Mouse (Mus musculus) frontal cortex, postnatal 10 days (tissue): ENCODE measurements around the gene Med13l.

Experiments
- DNase-seq, 2 experiments: peaks; one replicate each; pipeline ENCODE4 v3.0.0; 2022; ENCODE audit warnings: low spot score in 2 of 2, mixed read lengths in 1 of 2

The Med13l gene

DNA sequence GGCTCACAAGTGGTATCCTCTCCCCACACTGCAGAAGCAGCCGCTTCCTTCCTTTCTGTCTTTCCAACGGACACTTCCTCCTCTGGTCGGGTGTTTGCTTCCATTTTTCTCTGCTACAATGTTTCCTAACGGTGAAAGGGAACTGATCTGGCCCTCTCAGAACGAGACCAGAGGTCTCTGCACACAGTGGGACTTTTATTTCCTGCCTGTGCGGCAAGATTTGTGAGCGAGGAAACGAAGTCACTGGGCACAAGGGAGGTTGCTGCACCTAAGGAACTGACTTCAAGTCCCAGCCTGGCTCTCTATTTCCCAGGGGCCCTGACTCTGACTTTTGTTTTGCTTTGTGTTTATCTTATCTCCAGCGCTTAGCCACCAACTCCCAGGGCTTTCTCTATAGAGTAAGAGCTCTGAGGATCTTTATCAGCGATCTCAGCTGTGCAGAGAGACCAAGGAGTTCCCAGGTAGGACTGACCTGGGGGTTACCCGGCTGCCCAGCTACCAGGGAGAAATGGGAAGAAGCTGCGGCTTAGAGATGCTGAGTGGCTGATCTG, 4.0 kb upstream of the Med13l start:
- no peak for DNase-seq

DNA sequence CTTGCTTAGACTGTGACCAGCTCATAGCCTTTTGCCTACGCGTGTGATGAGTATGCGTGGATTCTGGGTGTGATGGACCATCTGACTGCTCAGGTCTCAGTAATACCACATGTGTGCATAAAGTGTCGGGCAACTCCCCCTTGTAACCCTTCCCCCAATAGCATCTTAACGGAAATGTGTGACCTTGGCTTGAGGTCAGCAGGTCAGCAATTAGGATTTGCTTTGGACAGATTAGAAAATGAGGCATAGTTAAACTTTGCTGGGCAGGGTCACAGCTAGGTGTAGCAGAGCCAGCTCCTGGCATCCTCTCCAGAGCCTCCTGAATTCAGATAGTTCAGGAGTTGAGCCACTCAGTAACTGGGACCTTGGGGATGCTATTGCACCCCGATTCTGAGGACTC, 1.6 kb upstream of the Med13l start:
- no peak for DNase-seq

DNA sequence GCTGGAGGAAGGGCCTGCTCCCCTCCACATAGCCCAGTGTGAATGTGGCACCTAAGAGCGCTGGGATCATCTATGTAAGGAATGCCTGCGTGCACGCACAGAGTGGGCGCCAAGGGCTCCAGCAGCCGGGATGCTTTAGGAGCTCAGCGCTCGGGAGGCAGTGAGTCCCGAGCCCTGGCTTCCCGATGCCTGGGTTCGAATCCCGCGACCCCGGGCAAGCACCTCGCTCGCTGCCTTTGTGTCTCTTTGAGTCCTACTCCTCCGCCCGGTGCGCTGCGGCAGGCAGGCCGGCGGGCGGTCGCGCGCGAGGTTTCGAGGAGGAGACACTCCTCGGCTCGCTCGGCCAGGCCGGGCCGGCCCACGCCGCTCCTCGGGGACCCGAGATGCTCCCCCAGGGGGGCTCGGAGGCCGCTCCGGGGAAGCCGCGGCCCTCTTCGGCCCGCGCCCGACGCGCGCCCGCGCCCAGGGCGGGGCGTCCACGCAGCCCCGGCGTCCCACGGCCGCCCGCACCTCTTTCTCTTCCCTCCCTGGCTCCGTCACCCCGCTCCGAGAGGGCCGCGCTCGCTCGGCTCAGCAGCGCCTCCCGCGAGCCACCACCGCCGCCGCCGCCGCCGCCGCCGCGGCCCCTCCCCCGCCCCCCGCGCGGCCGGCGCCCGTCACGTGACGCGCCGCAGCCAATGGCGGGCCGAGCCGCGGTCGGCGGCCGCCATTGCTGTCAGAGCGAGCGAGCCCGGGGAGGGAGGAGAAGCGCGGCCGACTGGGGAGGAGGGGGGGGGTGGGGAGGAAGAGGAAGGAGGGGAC, 695 bp upstream of the Med13l start:
- peak; percentile 65 to 79 for DNase-seq

DNA sequence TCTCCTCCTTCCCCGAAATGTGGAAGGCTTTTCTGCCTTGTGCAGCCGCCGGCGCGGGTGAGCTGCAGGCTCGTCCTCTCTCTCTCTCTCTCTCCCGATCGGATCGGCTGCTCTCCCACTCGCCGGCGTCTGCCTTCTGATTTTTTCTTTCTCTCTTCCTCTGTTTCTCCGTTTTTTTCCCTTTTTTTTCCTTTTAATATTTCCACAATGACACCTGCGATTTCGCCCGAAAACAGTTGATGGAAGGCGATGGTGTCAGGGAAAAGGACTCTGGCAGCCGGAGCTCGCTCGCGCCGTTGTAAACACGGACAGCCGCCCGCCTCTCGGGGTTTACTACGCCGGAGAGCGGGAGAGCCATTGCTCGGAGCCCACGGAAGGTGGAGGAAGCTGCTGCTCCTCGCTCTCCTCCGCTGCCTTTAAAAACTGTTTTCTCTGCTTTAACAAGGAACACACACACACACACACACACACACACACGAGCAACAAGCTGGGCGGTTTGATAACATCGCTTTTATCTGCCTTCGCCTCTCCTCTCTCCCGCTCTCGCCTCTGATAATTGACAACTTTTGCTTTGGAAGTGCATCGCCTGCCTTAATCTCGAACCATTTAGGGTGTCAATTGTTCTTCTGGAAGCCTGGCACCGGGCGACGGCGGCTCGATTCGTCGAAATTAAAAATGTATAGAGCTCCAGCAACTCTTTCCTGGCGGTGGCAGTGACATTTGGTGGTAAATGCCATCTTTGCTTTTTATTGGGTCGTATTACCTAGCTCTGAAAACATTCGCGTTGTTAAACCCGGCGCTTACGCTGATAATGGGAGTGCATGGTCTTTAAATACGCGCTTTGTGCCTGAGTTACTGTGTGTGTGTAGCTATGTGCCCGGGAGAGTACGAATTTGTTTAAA, 858 bp downstream of the Med13l start:
- no peak for DNase-seq

DNA sequence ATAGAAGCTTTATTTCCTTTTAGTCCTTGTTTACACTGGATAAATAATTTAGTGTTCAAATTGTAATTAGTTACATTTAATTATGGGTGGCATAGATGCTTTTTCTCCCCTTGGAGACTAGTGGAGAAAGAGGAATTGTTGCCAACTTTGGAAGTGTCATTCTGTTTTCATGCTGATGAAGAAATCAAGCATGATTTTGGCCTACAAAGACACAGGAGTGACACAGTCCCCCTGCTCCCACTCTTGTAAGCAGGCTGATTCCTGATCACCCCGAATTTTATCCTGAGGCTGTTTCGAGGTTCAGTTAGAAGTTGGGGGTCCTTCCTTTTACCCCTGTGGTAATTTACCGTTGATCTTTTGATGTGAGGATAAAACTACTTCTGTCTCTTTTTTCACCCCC, 1.7 kb downstream of the Med13l start:
- DNase-seq: no peak

DNA sequence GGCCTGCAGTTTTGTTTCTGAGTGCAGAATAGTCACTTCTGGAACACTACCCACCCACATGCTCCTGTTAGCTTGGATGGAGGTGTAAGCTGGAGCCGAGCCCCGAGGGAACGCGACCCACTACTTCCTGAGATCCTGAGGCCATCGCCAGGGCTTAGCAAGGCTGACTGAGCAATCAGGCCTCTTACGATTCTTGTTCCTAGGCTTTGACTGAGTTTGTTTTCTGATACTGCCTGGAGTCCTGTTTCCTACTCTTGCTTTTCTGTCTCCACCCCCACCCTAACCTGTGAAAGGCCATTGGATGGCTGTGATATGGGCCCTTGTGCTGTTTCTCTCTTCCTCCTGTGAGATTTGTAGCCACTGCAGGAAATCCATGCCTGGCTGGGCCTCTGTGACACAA, 3.1 kb downstream of the Med13l start:
- no peak for DNase-seq

DNA sequence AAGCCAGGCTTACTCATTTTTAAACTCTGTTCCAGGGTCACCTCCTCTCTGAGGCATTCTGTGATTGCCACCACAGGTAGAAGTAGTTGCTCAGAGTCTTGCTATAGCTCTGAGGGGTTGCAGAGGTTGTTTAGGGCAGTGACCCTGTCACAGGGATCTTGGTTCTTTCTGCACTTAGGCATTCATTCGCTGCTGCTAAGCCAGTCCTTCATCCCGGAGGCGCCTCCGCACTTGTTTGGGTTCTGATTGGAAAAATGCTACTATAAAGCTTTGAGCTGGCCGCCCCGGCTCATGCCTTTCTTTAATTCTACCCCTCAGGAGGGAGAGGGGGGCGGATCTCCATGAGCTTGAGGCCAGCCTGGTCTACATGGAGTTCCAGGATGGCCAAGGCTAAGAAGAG, 6.9 kb downstream of the Med13l start:
- DNase-seq: no peak

DNA sequence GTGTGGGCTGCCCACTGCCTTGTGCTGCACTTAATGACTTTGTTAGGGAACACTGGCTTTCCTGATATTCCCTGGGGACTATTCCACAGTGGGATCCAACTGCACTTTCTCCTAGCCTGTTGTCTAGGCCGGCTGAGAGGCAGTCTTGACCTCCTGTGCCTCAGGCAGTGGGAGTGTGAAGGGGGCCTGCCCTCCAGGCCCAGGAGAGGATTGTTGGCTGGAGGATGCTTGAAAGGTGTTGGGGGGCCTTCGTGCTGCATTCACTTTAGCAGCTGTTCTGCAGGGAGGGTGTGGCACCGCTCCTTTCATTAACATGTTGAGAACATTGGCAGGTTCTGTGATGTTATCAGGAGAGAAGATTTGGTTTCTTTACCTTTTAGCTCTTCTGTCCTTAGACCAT, 8.5 kb downstream of the Med13l start:
- DNase-seq: no peak

DNA sequence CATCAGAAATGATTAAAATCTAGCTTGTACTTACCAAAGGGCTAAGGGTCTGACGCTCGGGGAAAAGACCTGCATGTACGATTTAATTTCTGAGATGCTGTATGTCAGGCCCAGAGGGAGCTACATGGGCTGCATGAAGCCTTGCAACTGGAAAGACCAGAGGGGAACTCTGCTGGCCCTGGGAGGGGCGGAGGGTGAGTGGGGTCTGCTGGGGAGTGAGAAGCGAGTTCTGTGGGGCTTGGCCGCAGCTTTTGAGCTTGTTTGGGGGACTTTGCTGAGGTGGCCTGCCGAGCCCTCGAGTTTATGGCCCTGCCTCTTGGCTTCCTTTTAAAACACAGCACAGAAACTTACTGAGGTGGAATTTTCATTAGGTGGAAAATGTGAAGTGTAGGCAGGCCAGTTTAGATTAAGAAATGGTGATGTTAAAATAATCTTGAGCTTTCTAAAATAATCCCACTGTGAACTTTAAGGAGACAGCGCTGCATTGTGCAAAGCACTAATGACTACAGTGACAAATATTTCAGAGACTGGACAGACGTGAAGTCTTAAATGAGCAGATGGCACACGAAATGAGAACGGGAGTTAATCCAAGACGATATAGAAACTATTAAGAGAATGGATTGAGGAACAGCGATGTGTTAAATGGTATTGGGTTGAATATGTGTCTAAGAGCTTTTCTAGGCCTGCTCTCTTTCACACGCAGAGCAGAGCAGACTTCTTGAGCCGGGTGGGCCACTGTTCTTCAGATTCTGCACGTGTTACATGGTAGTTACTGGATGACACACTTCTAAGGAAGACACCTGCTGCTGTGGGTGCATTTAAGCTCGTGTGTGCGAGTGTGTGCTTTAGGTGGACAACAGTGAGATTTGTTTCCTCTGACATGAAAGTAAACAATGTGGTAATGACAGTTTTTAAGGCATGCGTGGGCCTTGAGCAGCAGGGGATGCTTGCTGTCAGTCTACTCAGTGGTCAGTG, 9.4 kb downstream of the Med13l start:
- no peak for DNase-seq

DNA sequence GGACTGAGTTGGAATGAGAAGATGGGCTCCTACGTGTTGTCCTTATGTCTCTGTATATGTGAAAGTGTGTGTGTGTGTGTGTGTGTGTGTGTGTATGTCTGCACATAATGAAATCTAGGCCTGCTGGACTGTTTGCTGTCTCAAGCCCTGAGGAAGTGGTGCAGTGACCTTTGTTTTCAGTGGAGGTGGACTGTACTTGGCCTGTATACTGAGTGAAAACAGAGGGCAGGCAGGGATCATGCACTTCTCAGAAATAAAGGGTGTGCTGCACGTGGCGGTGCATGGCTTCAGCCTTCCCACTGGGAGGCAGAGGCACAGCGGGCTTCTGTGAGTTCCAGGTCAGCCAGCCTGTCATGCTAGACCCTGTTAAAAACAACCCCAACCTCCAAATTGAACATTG, 11.0 kb downstream of the Med13l start:
- no peak for DNase-seq

DNA sequence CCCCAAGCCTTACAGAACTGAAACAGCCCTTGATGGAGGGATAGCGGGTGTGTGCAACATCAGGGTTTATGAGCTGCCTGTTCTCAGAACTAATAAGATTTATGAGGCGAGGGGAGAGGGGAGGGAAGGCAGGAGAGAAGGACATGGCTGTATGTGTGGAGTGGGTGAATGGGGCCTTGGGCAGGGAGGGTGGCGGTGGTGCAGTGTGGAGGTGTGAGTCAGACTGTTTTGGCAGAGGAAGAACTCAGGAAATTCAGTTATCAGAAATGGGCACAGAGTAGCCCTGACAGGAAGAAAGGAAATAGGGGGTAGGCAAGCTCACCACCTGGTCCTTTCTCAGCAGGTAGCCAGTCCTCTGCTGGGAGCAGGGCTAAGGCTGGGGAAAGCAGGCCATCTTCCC, 13.8 kb downstream of the Med13l start:
- no peak for DNase-seq

DNA sequence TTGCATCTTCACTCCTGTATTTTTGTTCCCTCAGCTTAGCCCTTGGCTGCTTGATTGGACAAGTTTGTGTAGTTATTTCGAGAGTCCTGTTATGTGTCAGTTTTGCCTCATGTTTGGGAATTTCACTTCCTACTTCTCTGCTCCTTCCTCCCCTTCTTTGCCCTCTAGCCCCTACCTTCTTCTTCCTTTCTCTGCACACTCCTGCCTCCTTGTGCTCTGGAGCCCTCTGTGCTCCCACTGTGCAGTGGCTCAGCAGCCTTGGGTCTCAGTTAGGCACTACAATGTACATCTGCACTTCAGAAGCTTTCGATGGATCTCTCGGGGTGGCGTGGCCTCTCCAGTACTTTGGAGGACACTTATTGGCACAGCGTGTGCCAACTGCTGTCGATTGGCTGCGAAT, 14.5 kb downstream of the Med13l start:
- no peak for DNase-seq

DNA sequence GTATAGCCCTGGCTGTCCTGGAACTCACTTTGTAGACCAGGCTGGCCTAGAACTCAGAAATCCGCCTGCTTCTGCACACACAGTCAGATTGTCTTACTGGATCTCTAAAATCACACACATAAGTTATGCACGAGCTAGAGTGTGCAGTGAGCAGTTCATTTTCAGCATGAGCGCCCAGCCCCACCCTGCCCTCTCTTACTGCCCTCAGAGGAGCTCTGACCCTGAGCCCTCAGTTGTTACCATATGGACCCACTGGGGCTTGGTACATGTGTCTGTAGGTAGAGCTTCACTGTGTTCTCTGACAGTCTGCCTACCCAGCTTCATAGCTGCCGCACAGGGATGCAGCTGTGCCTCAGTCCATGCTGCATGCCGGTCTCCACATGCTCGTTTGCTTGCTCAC, 15.4 kb downstream of the Med13l start:
- DNase-seq: no peak

DNA sequence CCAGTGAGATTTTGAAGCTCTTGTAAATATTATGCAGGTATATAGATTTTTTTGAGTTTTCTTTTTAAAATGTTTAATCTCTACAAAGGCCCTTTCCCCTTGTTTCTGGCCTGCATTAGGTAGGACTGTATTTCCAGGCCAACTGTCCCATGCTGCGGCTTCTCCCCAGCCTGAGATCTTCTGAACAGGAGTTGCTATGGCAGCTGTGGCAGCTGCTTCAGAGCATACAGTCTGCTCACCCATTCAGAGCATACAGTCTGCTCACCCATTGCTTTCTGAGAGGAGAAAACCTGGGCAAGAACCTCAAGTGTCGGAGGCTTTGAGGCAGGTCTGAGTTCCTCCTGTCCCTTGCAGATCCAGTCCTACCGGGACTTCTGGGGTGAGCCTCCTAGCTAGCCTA, 16.3 kb downstream of the Med13l start:
- no peak for DNase-seq

DNA sequence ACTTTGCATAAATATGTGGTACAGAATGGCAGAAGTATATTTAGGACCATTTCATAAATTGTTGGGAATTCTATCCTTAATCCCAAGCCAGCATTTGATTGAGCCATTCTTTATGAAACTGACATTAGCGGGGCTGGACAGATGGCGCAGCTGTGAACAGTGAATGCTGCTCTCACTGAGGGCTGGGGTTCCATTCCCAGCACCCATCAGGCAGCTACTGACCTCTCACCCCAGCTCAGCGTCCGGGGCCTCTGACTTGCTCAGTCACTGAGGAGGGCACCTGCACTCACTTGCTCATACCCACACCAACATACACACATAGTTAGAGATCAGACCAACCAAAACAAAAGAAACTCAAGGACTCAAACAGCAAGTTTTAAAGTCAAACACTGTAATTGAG, 24.9 kb downstream of the Med13l start:
- DNase-seq: no peak

DNA sequence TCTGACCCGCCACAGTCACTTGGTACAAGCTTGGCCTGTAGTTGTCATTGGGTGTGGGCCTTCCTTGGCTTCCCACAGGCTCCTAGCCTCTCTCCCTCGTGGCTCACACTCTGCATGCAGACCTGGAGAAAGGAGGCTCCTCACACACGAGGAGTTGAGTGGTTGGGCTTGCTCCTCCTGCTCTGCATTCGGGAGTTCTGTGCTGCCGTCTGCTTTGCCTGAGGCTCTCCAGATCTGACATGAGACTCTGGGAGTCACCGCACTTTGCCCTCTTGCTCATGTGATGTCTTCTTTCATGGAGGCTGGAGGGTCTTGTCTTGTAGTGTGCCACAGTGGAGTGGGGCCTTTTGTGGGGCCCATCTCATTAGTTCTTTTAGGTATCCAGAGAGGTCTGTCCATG, 26.1 kb downstream of the Med13l start:
- DNase-seq: no peak

DNA sequence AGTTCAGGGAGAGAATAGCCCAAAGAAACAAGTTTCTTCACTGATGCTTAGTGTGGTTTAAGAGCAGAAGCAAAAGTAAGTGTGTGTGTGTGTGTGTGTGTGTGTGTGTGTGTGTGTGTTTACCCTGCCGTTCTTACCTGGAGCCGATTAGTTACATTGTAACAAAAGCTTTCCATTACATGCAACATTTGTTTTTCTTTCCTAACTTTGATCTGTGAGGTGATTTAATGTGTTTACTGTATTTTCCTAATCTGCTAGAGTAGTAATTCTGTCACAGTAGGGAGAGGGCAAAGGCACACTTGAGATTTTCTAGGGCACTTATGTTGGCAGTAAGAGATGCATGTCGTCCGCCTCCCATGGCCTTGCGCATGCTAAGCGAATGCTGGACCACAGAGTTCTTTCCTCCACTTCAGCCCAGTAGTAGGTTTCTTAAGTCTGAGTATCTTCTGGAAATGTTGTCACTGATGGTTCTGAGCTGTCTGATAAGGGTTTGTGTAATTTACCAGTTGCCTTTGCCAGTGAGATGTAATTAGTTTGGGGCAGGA, 28.0 kb downstream of the Med13l start:
- DNase-seq: no peak

DNA sequence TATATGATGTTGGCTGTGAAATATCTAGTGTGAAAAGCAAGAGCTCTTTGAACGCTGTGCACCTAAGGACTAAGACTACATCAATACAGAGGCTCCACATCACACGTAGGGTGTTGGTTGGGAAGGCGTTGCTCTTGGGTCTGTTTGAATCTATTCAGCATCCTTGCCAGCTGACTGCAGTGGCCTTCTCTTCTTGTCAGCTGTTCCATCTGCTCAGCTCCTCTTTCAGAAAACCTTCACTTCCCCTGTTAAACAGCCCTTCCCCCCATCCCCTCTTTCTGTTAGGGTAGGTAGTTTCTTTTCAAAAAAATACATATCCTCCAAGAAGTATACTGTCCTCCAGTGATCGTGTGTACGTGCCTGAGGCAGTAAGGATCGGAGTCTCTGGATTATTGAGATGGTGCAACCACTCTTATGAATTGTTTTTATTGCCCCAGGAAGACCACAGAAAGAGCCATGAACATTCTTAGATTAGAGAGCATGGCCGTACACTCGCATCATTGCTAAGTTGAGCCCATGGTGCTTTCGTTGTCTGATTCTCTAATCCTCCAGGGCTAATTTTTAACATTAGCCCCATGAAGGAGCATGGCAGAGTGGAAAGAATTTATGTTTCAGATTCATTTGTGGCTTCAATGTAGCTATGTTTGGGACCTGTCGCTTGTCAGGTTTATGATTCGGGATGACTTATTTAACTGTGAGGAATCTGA, 28.9 kb downstream of the Med13l start:
- DNase-seq: no peak

DNA sequence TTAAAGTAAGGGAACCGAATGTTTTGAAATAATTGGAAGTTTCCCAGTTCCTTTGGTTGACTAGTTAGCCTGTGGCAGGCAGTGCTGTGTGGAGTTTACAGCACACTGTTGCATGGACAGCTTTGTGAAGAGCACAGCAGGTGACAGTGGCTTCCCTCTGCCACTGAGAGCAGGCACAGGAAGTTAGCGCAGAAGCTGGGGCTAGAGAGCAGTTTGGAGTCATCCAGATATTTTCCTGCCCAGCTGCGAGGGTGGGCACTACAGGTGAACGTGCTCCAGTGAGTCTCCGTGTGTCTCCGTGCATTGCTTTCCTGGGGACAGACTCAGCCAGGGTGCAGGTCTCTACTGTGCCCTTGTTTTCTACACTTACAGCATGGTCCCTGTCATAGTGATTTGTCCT, 30.4 kb downstream of the Med13l start:
- DNase-seq: no peak

DNA sequence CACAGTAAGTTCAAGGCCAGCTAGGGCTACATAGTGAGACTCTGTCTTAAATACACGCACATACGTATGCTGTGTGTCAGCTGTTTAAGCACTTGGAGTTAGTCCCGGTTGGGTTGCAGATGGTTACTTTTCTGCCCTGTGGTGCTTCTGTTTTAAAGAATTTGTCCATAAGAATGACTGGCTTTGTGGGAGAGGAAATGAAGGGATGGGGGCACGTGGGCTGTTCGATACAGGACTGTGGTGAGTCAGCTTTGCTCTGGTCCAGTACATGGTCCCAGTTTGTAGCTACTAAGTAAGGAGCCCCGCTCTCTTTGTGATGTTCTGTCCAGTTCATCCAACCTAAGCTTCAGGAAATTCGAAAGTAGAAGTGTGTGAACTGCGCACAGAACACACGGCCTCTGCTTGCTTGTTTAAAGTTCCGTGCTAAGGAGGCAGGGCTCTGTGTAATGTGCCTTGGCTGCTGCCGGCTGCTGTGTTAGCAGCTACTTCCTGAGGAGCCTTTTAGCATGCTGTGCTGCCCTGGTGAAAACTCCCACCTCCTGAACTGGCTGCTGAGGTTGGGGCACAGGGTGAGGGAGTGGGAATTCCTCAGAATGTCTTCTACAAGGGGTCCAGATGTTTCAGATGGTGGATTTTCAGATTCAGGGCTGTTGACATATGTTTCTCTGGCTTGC, 31.5 kb downstream of the Med13l start:
- no peak for DNase-seq
